Mouse (Mus musculus): ENCODE results near the gene Pde3a.

GRCm38 (mm10) chr6:141254956-141255355 is 5.9 kb downstream of the Pde3a start:
- no peak for TF ChIP-seq EP300 (optimal IDR thresholded peaks at IDR 0.05)
- TF ChIP-seq CTCF (IDR thresholded peaks at IDR 0.05; ENCODE audit: low read depth), result no peak

Data from stomach, postnatal 0 days (tissue).